Comparison of ENCODE assay signal across 17 mouse cellular contexts in the genomic region with DNA sequence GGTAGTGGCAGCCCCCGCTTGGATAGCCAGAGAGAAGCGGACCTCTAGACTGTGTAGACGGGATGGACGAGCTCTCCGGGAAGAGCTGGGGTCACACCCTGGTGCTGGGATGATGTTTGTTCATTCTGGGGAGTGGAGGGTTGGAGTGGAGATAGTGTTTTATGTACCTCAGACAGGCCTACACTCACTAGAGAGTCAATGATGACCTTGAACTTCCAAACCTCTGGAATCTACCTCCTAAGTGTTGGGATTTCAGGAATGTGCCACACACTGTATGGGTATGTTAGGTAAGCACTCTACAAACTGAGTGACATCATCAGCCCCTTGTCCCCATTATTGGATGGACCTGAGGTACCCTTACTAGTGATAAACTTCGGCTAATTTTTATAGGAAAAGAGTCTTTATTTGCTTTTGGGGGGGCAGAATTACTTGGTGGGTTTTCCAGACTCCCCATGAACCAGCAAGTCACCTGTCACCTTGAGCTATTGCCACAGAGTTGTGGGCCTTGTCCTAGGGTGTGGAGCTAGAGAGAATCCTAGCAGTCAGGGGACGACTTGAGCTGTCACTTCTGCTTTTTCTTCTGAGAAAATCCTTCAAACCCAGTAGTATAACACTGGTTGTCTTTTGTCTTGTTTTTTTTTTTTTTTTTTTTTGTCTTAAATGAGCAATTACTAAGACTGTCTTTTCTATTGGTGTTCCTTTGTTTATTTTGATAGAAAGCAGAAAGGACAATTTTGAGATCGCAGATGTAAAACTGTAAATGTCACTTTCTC.
"Had no signal": no experiment of that assay in that cellular context is flagged by ENCODE, and none has a peak within 500 bp of the region (broad histone marks: within the 10 kb centered on the region; RNA-seq: fewer than 3 reads in every experiment).

No protein-coding gene starts in this region.

- H3K9me3 ChIP-seq: limb, embryonic 13.5 days; midbrain, embryonic 13.5 days; neural tube, embryonic 15.5 days had no signal

- H3K9ac ChIP-seq: limb, embryonic 13.5 days; midbrain, embryonic 13.5 days; neural tube, embryonic 15.5 days had no signal

- DNase-seq: kidney, adult 9 months; kidney, postnatal 10 days; kidney, postnatal 4 days; left cerebral cortex, postnatal 4 days; lung, adult 18-20 months; lung, postnatal 36 days; right cerebral cortex, adult 18-20 months; right cerebral cortex, postnatal 25 days; spleen, adult 18-20 months; thymus, adult 18-20 months; thymus, postnatal 14 days had no signal

- ATAC-seq: midbrain, embryonic 13.5 days had no signal

- H3K4me3 ChIP-seq: layer of hippocampus, adult 2 months; limb, embryonic 13.5 days; midbrain, embryonic 13.5 days; myocyte; neural tube, embryonic 15.5 days had no signal

- H3K27me3 ChIP-seq: limb, embryonic 13.5 days; midbrain, embryonic 13.5 days; neural tube, embryonic 15.5 days had no signal

- H3K27ac ChIP-seq: layer of hippocampus, adult 2 months; limb, embryonic 13.5 days; midbrain, embryonic 13.5 days; neural tube, embryonic 15.5 days had no signal

- H3K36me3 ChIP-seq: limb, embryonic 13.5 days; midbrain, embryonic 13.5 days; neural tube, embryonic 15.5 days had no signal

- H3K4me2 ChIP-seq: limb, embryonic 13.5 days; liver, embryonic 11.5 days; midbrain, embryonic 13.5 days; neural tube, embryonic 15.5 days had no signal
